Mouse (Mus musculus): Measurements from ENCODE around the gene Shcbp1l. TPM values are rescaled to one million over a fixed set of nuclear protein-coding genes. Genes with fewer than 3 reads are reported as not detected.
A peak's percentile ranks its signal among the peaks of the same experiment; 100 is the strongest.
"Not testable (repeated sequence)": the region's sequence is repeated elsewhere in the genome, so short reads cannot be mapped to it uniquely, and the experiment has no call there.

Gene Shcbp1l
- polyA plus RNA-seq (2015; fragmentation: Nextera tagmentation; extraction: Ambion mirVana), result 0.21 and 0.50 TPM in 2 replicates

DNA sequence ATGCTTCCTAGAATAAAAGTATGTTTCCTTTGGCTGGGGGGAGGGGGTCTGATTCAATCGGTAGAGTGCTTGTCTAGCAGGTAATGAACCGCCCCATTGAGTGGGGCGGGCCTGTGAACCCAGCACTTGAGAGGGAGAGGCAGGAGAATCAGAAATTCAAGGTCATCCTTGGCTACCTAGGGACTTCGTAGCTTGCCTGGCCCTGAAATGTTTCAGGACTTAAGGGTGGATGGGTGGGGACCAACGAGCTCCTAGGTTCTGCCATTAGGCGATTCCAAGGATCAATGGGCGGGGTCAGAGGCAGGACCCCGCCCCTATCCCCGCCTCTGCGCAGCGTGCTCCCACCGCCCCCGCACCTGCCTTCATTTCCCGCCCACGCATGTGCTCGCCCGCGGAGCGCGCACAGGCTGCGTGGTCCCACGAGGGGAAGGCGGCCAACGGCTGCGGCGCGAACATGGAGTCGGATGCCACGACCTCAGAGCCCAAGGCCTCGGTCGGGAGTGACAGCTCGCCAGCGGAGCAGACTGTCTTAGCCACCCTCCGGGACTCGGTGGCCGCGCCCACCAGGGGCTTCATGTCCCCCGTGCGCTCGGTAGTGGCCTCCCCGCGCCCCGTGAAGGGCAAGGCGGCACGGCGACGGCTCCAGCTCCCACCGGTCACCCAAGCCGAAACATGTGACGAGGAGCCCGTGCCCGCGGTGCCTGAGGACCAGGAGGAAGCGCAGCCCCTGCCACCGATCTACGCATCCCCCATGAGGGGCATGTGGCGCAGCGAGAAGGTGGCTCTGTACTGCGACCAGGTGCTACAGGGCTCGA is at the start of gene Shcbp1l:
Gene Shcbp1l (plus strand): TSS at position 393 of the 815 bp plus-strand sequence.
- Histone ChIP-seq H3K9ac (replicated peaks; ENCODE audit: low read length) (peak within 1 kb of the TSS; percentile 66), H3K4me3 (ENCODE audit: low read length) (peak within 1 kb of the TSS; percentile 65), H3K27me3 (ENCODE audit: insufficient read depth, low read length) (no peaks in the 10 kb centered on the region), H3K4me1 (ENCODE audit: insufficient read depth, low read length) (peaks cover 6% of the 10 kb centered on the region), H3K4me2 (replicated peaks; ENCODE audit: low read depth, low read length) (peak within 1 kb of the TSS; percentile 100), H3K9me3 (ENCODE audit: low read length) (no peaks in the 10 kb centered on the region), H3K27ac (ENCODE audit: low read length) (no peak within 1 kb of the TSS), H3K36me3 (ENCODE audit: insufficient read depth, low read length) (no peaks in the 10 kb centered on the region)
- 3% methylated on average over 60 of the region's 60 CpGs for WGBS
- ATAC-seq (ENCODE audit: low FRiP score, low TSS enrichment), result peak; percentile 88

DNA sequence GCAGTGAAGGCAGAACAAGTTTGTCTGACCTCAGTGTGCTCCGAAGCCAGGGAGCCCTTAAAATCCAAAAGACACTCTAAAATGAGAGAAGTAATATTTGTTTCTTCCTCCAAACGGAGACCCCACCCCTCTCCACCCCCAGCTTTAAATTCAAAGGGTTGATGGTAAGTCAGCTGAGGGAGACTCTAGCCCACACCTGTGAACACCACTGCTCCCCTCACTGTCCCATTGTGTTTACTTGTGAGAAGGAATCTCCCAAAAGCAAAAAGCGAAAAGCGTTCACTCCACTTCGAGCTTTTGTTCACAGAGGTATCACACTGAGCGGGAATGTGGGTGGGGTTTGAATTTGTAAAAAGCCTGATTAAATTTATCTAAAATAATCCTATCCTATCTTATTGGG is 48.5 kb upstream of the Shcbp1l start:
- H3K27me3 ChIP-seq (ENCODE audit: insufficient read depth, low read length), result no peaks in the 10 kb centered on the region
- H3K4me1 ChIP-seq (ENCODE audit: insufficient read depth, low read length), result peaks cover 4% of the 10 kb centered on the region; the same call in 1 of the 2 replicates
- no peaks in the 10 kb centered on the region for H3K36me3 ChIP-seq (ENCODE audit: insufficient read depth, low read length)
- H3K9me3 ChIP-seq (ENCODE audit: low read length), result no peaks in the 10 kb centered on the region
- no peak overlapping the region for H3K4me3 ChIP-seq (ENCODE audit: low read length)
- ATAC-seq (ENCODE audit: low FRiP score, low TSS enrichment), result no peak
- H3K4me2 ChIP-seq (replicated peaks; ENCODE audit: low read depth, low read length), result no peak overlapping the region
- no peak overlapping the region for H3K9ac ChIP-seq (replicated peaks; ENCODE audit: low read length)
- WGBS, result 38% methylated on average over 6 of the region's 6 CpGs
- no peak overlapping the region for H3K27ac ChIP-seq (ENCODE audit: low read length)

DNA sequence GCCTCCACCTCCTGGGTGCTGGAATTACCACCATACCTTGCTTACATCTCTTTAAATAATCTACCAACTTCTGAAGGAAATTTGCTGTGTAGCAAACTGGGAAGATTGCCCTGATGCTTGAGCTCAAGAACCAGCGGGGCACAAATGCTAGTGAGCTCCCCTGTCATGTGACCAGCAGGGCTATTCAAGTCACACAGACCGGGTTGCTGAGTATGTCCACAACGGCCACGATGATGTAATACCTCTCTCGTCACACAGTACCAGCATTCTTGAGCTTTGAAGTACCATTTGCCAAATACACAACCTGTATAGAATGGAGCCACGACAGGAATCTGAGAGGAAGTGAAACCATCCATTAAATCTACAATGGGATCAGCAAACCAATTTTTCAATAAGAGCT is 46.4 kb upstream of the Shcbp1l start:
- no peak overlapping the region for H3K4me2 ChIP-seq (replicated peaks; ENCODE audit: low read depth, low read length)
- WGBS, result 73% methylated on average over 6 of the region's 6 CpGs

DNA sequence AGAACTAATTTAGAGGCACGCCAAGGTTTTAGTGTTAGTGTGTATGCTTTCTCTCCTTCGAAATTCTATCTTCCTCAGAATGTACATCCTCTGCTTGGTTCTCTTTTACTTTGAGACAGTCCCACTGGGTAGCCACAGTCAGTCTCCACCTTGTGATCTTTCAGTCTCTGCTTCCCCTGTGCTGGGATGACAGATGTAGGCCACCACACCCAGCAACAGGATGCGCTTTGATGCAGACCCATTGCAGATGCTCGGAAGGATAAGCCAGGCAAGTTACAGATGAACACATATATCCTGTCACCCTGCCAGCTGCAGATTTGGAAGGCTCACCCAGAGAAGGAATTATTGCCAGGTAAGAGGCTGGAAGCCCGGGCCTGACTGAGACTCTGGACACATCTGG is 45.1 kb upstream of the Shcbp1l start:
- Histone ChIP-seq H3K27ac (ENCODE audit: low read length) (no peak overlapping the region), H3K36me3 (ENCODE audit: insufficient read depth, low read length) (no peaks in the 10 kb centered on the region), H3K4me2 (replicated peaks; ENCODE audit: low read depth, low read length) (no peak overlapping the region), H3K4me3 (ENCODE audit: low read length) (no peak overlapping the region), H3K4me1 (ENCODE audit: insufficient read depth, low read length) (peaks cover 4% of the 10 kb centered on the region; the same call in 1 of the 2 replicates), H3K9ac (replicated peaks; ENCODE audit: low read length) (no peak overlapping the region), H3K9me3 (ENCODE audit: low read length) (no peaks in the 10 kb centered on the region), H3K27me3 (ENCODE audit: insufficient read depth, low read length) (no peaks in the 10 kb centered on the region)
- ATAC-seq (ENCODE audit: low FRiP score, low TSS enrichment), result no peak
- WGBS, result 76% methylated on average over 5 of the region's 5 CpGs

More for the DNA sequence above, 46.4 kb upstream of the Shcbp1l start:
- H3K4me3 ChIP-seq (ENCODE audit: low read length), result no peak overlapping the region
- H3K9ac ChIP-seq (replicated peaks; ENCODE audit: low read length), result no peak overlapping the region
- peaks cover 4% of the 10 kb centered on the region; the same call in 1 of the 2 replicates for H3K4me1 ChIP-seq (ENCODE audit: insufficient read depth, low read length)
- no peaks in the 10 kb centered on the region for H3K27me3 ChIP-seq (ENCODE audit: insufficient read depth, low read length)
- ATAC-seq (ENCODE audit: low FRiP score, low TSS enrichment), result no peak
- no peak overlapping the region for H3K27ac ChIP-seq (ENCODE audit: low read length)
- no peaks in the 10 kb centered on the region for H3K36me3 ChIP-seq (ENCODE audit: insufficient read depth, low read length)
- no peaks in the 10 kb centered on the region for H3K9me3 ChIP-seq (ENCODE audit: low read length)

DNA sequence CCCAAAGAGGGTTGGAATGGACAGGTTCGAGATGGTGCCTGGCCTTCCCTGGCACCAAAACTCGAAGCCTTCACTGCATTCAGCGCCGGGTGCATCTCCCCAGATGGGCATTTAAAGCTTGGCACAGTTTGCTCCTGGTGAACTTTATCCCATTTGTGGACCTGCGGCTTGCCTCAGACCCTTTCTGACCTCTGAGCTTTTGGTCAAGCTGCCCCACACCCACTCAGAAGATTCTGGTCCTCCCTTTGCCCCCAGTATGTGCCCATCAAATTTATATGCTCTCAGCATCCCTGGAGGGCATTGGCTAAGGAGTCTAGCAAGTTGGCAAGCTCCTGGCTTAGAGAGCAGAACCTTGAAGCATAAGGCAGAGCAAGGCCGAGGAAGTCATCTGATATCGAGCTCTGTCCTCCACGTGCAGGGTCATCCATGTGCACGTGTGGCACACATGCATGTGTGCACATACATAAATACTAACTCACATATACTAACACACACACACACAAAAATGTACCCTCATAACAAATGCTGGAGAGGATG is 44.1 kb upstream of the Shcbp1l start:
- no peak for ATAC-seq (ENCODE audit: low FRiP score, low TSS enrichment)
- no peaks in the 10 kb centered on the region for H3K27me3 ChIP-seq (ENCODE audit: insufficient read depth, low read length)

DNA sequence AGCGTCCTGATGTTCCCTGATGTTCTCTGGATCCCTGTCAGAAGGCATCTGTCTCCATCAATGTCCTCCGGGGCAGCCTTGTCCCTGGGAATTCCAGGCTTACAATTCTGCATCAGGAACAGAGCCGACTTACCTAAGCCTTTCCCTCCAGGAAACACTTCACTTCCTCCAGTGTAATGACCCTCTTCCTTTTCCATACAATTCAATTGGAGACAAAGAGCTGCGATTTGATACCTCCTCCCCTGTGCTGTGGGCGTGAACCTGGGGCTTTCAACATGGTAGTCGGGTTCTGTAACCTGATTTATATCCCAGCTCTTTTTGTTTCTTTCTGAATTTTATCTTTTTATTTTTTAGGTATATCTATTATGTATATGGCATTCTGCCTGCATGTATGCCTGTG is 39.9 kb upstream of the Shcbp1l start:
- Histone ChIP-seq H3K4me1 (ENCODE audit: insufficient read depth, low read length) (0 out of 2 replicates have a peak, but pooled peaks cover 4% of the 10 kb centered on the region), H3K9ac (replicated peaks; ENCODE audit: low read length) (no peak overlapping the region), H3K9me3 (ENCODE audit: low read length) (no peaks in the 10 kb centered on the region), H3K36me3 (ENCODE audit: insufficient read depth, low read length) (no peaks in the 10 kb centered on the region), H3K27ac (ENCODE audit: low read length) (no peak overlapping the region), H3K4me3 (ENCODE audit: low read length) (no peak overlapping the region), H3K4me2 (replicated peaks; ENCODE audit: low read depth, low read length) (no peak overlapping the region), H3K27me3 (ENCODE audit: insufficient read depth, low read length) (no peaks in the 10 kb centered on the region)
- 38% methylated on average over 6 of the region's 6 CpGs for WGBS
- no peak for ATAC-seq (ENCODE audit: low FRiP score, low TSS enrichment)

More for the DNA sequence above, 44.1 kb upstream of the Shcbp1l start:
- Histone ChIP-seq H3K9ac (replicated peaks; ENCODE audit: low read length) (no peak overlapping the region), H3K9me3 (ENCODE audit: low read length) (no peaks in the 10 kb centered on the region), H3K4me1 (ENCODE audit: insufficient read depth, low read length) (peaks cover 4% of the 10 kb centered on the region; the same call in 1 of the 2 replicates), H3K4me2 (replicated peaks; ENCODE audit: low read depth, low read length) (no peak overlapping the region), H3K36me3 (ENCODE audit: insufficient read depth, low read length) (no peaks in the 10 kb centered on the region), H3K27ac (ENCODE audit: low read length) (no peak overlapping the region), H3K4me3 (ENCODE audit: low read length) (no peak overlapping the region)
- 91% methylated on average over 9 of the region's 9 CpGs for WGBS

DNA sequence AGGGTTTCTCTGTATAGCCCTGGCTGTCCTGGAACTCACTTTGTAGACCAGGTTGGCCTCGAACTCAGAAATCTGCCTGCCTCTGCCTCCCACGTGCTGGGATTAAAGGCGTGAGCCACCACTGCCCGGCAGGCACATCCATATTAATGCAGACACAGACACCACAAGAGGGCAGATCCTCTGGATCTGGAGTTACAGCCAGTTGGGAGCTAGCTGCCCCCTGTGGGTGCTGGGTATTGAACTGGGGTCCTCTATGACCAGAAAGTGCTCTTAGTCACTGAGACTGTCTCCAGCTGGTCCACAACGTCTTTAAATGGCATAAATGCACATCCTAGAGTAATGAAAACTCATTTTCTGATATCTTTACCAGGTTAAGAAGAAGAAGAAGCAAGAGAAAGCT is 39.3 kb upstream of the Shcbp1l start:
- not testable (repeated sequence) for H3K9me3 ChIP-seq (ENCODE audit: low read length); H3K4me3 ChIP-seq (ENCODE audit: low read length); H3K4me1 ChIP-seq (ENCODE audit: insufficient read depth, low read length); ATAC-seq (ENCODE audit: low FRiP score, low TSS enrichment); H3K36me3 ChIP-seq (ENCODE audit: insufficient read depth, low read length); H3K4me2 ChIP-seq (replicated peaks; ENCODE audit: low read depth, low read length); H3K27me3 ChIP-seq (ENCODE audit: insufficient read depth, low read length); H3K9ac ChIP-seq (replicated peaks; ENCODE audit: low read length); H3K27ac ChIP-seq (ENCODE audit: low read length)
- 80% methylated on average over 5 of the region's 5 CpGs for WGBS

DNA sequence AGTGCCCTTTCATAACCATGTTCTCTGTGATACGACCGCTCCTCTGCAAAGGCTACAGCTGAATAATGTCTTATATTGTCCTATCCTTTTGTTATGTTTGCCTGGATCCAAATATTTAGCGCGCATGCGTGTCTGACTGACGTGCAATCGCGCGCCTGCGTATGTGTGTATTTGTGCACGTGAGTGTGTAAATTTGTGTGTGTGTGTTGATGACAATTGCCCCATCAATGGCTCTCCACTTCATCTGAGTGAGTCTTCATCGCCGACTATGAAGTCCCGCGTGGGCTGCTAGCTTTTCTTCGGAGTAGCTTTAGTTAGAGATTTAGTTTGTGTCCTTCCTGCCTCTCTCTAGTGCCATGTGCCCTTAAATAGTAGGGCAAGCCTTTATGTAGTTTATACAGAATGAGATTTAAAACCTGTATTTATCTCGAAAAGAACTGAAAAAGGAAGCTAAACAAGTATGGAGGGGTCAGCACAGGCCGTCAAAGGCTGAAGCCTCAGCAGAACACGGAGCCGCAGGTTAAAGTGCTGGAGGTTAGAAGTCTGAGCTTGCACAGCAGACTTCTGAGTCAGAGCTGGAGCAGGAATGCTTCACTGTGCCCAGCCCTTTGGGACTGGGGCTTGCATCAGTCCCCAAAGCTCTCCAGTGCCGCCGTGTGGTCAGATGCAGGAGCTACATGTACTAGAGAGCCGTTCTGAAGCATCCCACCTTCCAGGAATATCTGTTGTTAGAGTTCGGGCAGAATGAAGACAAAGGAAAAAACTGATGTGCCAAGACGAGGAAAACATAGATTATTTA is 38.5 kb upstream of the Shcbp1l start:
- Histone ChIP-seq H3K27me3 (ENCODE audit: insufficient read depth, low read length) (no peaks in the 10 kb centered on the region), H3K9me3 (ENCODE audit: low read length) (no peaks in the 10 kb centered on the region), H3K4me3 (ENCODE audit: low read length) (no peak overlapping the region), H3K36me3 (ENCODE audit: insufficient read depth, low read length) (no peaks in the 10 kb centered on the region), H3K9ac (replicated peaks; ENCODE audit: low read length) (no peak overlapping the region), H3K27ac (ENCODE audit: low read length) (no peak overlapping the region), H3K4me2 (replicated peaks; ENCODE audit: low read depth, low read length) (no peak overlapping the region), H3K4me1 (ENCODE audit: insufficient read depth, low read length) (0 out of 2 replicates have a peak, but pooled peaks cover 4% of the 10 kb centered on the region)
- 49% methylated on average over 25 of the region's 25 CpGs for WGBS
- peak; percentile 96 for ATAC-seq (ENCODE audit: low FRiP score, low TSS enrichment)

DNA sequence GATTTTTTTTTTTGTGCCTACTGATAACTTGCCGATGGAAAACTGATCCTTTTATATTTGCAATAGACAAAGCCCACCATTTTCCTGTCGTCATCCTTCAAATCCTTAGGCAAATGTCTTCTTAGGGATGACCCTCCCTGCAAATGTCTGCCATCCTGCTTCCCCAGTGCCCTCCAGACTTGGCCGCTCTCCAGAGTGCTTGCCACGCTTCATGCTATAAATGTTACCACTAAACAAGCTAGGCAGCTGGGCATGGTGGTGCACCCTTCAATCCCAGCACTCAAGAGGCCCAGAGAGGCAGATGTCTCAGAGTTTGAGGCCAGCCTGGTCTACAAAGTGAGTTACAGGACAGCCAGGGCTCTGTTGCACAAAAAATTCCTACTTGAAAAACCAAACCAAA is 29.3 kb upstream of the Shcbp1l start:
- not testable (repeated sequence) for H3K36me3 ChIP-seq (ENCODE audit: insufficient read depth, low read length); ATAC-seq (ENCODE audit: low FRiP score, low TSS enrichment); H3K9ac ChIP-seq (replicated peaks; ENCODE audit: low read length); H3K27ac ChIP-seq (ENCODE audit: low read length); H3K9me3 ChIP-seq (ENCODE audit: low read length); H3K4me1 ChIP-seq (ENCODE audit: insufficient read depth, low read length); H3K27me3 ChIP-seq (ENCODE audit: insufficient read depth, low read length); H3K4me2 ChIP-seq (replicated peaks; ENCODE audit: low read depth, low read length); H3K4me3 ChIP-seq (ENCODE audit: low read length)
- 77% methylated on average over 4 of the region's 4 CpGs for WGBS
